Mouse (Mus musculus) retina, postnatal 1 day (tissue): Measurements from ENCODE around the gene Otof.

Source experiments
- DNase-seq: peaks from one replicate; pipeline ENCODE4 v3.0.0-alpha.2; 2012

Otof gene

DNA sequence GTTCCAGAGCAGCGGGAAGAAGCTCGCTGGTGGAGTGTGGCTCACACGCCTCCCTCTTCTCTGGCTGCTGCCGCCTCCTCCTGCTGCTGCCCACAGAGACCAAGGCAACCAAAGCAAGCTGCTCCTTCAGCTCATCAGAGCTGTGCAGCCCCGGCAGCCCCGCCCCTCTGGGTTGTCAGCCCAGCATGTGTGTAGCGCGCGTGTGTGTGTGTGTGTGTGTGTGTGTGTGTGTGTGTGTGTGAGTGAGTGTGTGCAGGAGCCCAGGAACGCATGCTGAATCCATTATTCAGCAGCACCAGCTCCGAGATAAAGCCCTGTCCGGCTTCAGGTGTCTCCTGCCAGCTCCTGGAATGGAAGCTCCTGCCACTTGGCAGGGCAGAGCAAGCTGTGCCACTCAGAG is at the start of gene Otof:
Gene Otof, minus strand, starts transcription at position 112 of the 400 bp plus-strand sequence.
- DNase-seq = peak; percentile 74

GRCm38 (mm10) chr5:30497299-30497698 is 35.6 kb upstream of the Otof start:
- DNase-seq = no peak

- no peak for DNase-seq
Measured at GRCm38 (mm10) chr5:30496821-30497220, 35.1 kb upstream of the Otof start.

- DNase-seq = no peak
Measured at GRCm38 (mm10) chr5:30495288-30495687, 33.6 kb upstream of the Otof start.

- no peak for DNase-seq
Measured at GRCm38 (mm10) chr5:30494606-30495005, 32.9 kb upstream of the Otof start.

GRCm38 (mm10) chr5:30493723-30494122 is 32.0 kb upstream of the Otof start:
- DNase-seq = no peak

GRCm38 (mm10) chr5:30490845-30491244 is 29.1 kb upstream of the Otof start:
- no peak for DNase-seq

DNA sequence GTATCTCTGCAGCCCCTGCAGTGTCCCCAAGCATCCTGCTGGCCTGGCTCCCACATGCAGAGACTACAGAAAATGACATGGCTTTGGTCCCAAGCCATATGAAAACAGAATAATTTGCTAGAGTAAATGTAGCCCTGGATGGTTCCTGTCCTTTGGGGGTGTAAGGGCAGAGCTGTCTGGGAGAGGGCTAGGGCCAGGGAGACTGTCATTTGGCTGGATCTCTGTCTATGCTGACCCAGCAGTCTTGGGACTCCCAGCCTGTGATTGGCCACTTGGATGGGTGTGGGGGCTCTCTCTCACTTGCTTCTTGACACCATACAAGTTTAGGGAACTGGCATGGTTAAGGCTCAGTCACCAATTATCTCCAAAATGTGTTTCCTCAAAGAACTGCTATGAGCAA is 28.5 kb upstream of the Otof start:
- DNase-seq = no peak

DNA sequence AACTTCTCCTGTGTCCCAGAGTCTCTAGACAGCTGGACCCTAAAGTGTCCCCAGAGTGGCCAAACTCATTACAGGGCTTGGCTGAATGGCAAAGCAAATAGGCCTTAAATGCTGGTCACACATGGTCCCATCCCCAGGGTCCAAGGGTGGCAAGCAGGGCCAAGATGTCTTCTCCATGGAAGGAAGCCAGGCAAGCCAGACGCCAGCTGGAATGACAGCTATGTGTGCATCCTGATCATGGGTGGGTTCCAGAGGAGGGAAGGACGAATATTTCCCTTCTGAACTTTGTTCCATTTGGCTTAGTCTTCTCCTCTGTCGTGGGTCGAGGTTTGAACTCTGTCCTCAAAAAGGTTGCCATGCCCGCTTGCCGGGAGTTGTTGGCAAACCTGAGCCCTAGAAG is 23.4 kb upstream of the Otof start:
- no peak for DNase-seq

DNA sequence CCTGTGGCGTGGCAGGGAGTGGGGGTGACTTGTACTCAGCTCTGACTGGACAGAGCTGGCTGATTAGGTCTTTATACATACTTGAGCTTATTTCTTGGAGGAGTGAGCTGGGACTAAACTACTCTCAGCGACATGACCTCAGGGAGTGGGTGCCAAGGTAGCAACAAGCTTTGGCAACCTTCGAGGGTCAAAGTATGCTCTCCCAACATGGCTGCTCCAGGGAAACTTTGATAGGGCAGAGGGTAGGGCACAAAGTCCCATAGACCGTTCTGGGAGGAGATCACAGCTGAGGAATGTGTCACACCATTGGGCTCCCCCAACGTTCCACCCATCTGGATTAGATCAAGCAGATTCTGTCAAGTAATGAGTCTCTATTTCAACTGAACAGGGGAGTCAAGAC is 22.9 kb upstream of the Otof start:
- DNase-seq = no peak

- peak; percentile 46 for DNase-seq
Measured at GRCm38 (mm10) chr5:30483533-30483932, 21.8 kb upstream of the Otof start.

GRCm38 (mm10) chr5:30482319-30482718 is 20.6 kb upstream of the Otof start:
- peak; percentile 85 for DNase-seq

DNA sequence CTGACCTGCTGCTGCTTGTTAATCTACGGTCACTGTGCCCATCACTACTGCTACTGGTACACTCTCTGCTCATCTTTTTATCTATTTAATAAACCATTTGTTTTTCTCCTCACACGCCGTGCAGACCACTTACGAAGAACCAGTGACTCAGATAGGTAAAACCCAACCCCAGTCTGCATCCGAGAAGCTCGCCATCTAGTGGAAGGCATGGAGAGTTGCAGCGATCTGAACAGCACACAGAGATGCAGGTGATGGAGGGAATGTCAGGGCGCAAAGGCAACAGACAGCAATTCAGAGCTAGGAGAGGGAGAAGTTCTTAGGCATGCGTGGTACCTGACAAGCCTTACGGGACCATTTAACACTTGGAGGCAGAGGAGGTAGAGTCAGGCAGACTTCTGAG is 14.8 kb upstream of the Otof start:
- DNase-seq = peak; percentile 62

DNA sequence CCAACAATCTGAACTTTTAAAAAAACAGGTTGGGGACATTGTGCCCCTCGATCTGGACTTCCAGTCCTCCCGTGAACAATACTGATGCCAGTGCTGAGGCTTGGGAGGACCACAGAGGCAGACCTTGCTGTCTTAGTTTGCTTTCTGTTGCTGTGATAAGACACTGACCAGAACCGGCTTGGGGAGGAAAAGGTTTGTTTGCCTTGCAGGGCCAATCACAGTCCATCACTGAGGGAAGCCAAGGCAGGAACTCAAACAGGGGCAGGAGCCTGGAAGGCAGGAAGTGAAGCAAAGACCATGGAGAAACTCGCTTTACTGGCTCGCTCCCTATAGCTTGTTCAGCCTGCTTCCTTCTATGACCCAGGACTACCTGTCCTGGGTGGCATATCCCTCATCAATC is 10.4 kb upstream of the Otof start:
- no peak for DNase-seq

DNA sequence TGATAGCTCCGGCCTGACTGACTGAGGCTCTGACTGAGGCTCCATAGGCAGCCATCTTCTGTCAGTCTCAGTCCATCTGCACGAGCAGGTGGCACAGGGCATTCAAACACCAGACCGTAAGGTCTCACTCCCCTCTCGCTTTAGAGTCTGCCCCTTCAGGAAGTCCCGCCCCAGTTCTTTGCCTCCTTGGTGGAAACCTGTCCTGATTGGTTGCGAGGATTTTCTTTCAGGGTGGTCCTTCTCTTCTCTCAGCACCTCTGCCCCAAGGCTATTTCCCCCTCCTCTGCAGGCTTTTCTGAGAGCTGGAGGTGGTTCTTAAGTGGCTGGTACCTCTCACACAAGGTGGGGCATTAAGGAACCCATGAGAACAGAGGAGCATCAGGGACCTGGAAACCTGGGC is 8.7 kb upstream of the Otof start:
- DNase-seq = peak; percentile 22

GRCm38 (mm10) chr5:30466315-30466714 is 4.6 kb upstream of the Otof start:
- no peak for DNase-seq

- peak; percentile 47 for DNase-seq
Measured at GRCm38 (mm10) chr5:30465861-30466260, 4.1 kb upstream of the Otof start, which contains the start of gene 1700001C02Rik. Gene 1700001C02Rik, plus strand, starts transcription at chr5:30466047.

DNA sequence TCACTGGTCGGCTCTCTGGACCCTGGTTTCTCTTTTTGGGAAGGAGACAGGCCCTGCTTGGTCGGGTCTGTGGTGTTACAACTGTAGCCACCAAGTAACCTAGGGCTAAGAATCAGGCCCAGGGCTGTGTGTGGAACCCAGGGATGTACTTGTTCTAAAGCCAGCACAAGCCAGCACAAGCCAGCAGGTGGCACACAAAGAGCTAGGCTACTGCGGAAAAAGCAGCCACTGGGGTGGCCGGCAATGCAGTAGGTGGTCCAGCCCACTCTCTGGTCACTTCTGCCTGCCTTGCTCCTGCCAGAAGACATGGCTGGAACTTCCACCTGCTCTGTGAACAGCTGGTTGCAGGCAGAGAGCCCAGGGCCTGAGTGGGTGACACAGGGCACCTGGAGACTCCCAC is 1.6 kb downstream of the Otof start:
- no peak for DNase-seq

- no peak for DNase-seq
Measured at GRCm38 (mm10) chr5:30456056-30456455, 5.7 kb downstream of the Otof start.

DNA sequence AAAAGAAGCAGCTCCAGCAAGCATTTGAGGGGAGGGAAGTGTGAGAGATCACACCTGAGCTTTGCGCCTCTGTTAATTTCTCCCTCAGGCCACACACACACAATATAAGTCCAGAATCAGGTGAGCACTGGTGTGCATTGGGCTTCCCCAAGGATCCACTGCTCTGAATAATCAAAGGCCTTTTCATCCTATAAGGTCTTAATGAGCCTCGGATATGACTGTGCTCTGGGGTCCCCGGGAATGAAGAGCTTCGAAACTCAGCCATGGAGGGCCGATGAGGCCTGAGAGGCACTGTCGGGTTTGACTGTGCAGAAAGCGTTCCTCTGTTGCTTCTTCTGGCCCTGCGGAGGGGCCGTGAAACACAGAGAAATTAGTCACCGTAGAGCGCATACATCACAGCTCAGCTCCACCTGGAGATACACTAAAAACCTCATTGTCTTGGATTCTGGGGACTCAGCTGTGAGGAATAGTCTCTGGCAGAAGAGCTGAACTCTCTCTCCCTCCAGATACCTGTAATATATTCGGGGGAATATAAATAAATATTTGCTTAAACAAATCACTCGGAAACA is 17.3 kb downstream of the Otof start:
- DNase-seq = no peak

DNA sequence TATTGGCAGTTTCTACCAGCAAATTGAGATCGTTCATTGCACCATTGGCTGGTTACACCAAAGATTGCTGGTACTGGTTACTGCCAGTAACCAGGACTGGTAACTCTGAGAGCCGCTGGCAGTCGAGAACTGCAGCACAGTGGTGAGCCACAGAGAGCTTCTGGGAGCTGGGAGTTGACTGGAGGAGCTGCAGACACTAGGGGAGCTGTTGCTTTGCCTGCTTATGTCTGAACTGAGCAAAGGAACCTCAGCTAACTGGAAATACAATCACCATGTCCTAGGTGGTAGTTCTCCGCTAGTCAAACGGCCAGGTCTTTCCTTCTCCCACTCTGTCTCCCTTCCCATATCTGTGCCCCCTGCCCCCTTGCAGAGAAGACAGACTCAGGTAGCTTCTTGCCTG is 19.5 kb downstream of the Otof start:
- DNase-seq = peak; percentile 15

DNA sequence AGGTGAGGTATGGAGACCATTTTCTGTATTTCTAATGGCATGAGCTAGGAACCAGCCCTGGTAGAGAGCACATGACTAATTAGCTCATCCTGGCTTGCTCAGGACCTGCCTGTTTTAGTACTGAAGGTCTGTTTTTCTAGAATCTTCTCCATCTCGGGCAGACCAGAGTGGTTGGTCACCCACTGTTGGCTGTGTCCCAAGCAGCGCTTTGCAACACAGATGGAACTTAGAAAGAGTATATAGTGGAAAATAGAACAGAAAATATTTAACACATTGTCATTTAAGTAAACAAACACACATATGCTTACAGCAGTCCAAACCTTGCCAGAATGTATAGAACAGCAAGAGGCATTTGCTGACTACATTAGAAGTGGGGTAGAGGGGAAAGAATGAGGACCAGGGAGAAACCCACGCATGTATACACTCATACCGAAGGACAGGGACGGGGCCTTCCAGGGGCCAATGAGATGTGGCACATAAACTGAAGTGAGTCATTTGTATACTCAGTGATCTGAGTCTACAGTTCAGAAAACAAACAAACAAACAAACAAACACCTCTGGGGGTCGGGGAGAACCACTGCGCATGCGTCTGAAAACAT is 21.3 kb downstream of the Otof start:
- DNase-seq = no peak

- DNase-seq = no peak
Measured at GRCm38 (mm10) chr5:30438931-30439330, 22.8 kb downstream of the Otof start.

- no peak for DNase-seq
Measured at GRCm38 (mm10) chr5:30427406-30427805, 34.3 kb downstream of the Otof start.

DNA sequence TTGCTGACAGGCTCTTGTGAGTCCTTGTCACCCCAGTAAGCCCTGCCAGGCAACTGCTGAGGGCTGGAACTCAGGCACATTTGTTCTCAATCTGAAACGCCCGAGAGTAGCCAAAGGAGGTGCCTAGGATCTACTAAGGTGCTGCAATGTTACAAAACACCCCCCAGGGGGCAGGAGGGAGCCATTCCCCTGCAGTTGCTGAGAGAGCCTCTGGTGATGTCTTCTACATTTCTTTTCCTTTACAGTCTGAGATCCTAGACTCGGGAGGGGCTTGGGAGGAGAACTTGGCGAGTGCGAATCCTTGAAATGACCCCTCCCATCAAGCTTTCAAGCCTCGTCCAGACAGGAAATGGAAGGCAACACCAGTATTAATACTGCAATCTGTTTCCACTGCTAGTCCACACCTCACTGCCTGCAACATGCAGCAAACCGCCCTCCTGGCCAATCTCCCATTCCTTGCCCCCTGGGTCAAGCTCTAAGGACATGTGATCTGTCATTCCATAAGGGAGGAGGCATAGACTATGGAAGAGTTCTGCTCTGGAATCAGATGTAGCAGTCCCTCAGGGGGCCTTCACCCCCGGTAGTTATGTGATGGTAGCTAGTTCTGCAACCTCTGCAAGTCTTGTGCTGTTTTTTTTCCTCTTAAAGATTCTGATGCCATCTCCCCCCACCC is 38.0 kb downstream of the Otof start:
- DNase-seq = peak; percentile 64
